Mouse (Mus musculus) brain, embryonic 14.5 days (tissue): ENCODE results near the gene Ahnak.

Experiments used
- CTCF ChIP-seq: fragments of 200-500 bp; IDR thresholded peaks from 2 replicates; pipeline ENCODE4 v1.5.1; 2012; ENCODE audit warnings: inconsistent platforms, mild to moderate bottlenecking, moderate library complexity, borderline replicate concordance; ENCODE audit not compliant: insufficient read depth, insufficient read length; ENCODE audit errors: extremely low read depth
- POLR2A ChIP-seq: fragments of 200-500 bp; IDR thresholded peaks from 2 replicates; pipeline ENCODE4 v1.6.1; 2012; ENCODE audit warnings: mild to moderate bottlenecking, inconsistent platforms, borderline replicate concordance; ENCODE audit not compliant: poor library complexity, insufficient read depth, insufficient read length, severe bottlenecking; ENCODE audit errors: extremely low read depth

DNA sequence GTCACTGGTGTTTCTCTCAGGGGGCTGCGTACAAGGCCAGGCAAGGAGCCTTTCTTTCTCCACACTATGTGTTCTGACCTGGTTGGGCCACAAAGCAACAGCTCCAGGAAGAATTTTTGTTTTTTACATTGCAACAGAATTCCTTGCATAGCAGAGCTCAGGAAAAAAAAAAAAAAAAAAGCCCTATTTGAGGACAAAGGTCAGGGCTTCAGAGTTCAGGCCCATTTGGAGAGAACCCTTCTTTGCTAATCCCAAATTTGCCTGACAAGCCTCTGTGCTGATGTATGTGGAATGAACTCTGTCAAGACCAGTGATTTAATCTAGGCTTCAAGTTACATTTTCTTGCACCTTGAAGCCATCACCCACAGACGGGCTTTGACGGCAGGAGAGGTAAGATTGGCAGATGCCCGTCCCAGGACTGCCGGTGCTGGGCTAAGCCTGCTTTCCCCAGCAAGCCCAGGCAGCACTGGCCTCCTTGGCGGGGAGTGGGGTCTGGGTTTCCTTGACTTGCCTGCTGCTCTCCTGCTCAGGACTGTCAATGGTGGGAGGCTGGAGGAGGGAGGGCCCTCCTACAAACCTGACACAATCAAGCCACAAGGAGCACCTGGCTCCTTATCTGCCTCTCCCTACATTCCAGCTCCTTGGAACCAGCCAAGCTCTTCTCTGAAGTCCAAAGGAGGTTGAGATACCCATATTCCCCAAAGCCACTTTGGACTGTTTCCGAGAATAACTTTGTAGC, 58.3 kb downstream of the Ahnak start:
- TF ChIP-seq CTCF = no peak
- no peak for TF ChIP-seq POLR2A
